9 mouse cellular contexts compared by ENCODE assay signal in genomic region chr13:45030830-45031229, GRCm38 (mm10). TPM values are rescaled to one million over a fixed set of nuclear protein-coding genes. Genes with fewer than 3 reads are reported as not detected.
DNase-seq lines count a peak whose midpoint lies in the region; ATAC-seq lines count a peak whose summit lies in the region.
"Had no signal": no experiment of that assay in that cellular context is flagged by ENCODE, and none has a peak within 500 bp of the region (broad histone marks: within the 10 kb centered on the region; RNA-seq: fewer than 3 reads in every experiment).

No protein-coding gene starts in this region.

- intact Hi-C loops in heart, postnatal 14 days (cut with DNase I) = loop anchor here (2.0 kb wide), 3 partner anchors 360 to 446 kb away; no protein-coding TSS in a partner anchor

- DNase-seq in ES-CJ7 (ENCODE audit: low read depth, low spot score) = peak; percentile 91
- DNase-seq in c-Kit-positive CD71-positive TER-119-negative erythroid progenitor cells, embryonic 14.5 days (ENCODE audit: low read depth) = peak; percentile 91
- DNase-seq in heart, postnatal 14 days = peak; percentile 93 to 94
- DNase-seq in kidney, postnatal 4 days = peak; percentile 94 to 95
- DNase-seq in lung, adult 18-20 months = peak; percentile 83 to 87
- DNase-seq in testis, postnatal 10 days (ENCODE audit: low spot score) = peak; percentile 93

- H3K4me3 ChIP-seq in forebrain, embryonic 15.5 days = no peak overlapping the region

- no peaks in the 10 kb centered on the region for H3K9me3 ChIP-seq in forebrain, embryonic 15.5 days

- H3K36me3 ChIP-seq in forebrain, embryonic 15.5 days = no peaks in the 10 kb centered on the region

- H3K4me1 ChIP-seq in forebrain, embryonic 15.5 days = peaks cover 3% of the 10 kb centered on the region; the same call in 1 of the 2 replicates

- 12% methylated on average over 12 of the region's 12 CpGs for WGBS in forebrain, embryonic 15.5 days

- ATAC-seq in forebrain, embryonic 15.5 days (replicated peaks) = peak; percentile 58; the same call in 1 of the 2 replicates
- peak; percentile 99 for ATAC-seq in neutrophil, adult 5-6 weeks (ENCODE audit: extremely low read depth, insufficient number of reproducible peaks, low FRiP score, poor library complexity, severe bottlenecking)

- H3K9ac ChIP-seq in forebrain, embryonic 15.5 days (replicated peaks) = no peak overlapping the region

- H3K27ac ChIP-seq in forebrain, embryonic 15.5 days (replicated peaks) = no peak overlapping the region

- H3K4me2 ChIP-seq in forebrain, embryonic 15.5 days (replicated peaks) = no peak overlapping the region

- no peaks in the 10 kb centered on the region for H3K27me3 ChIP-seq in forebrain, embryonic 15.5 days

RNA-seq across cellular contexts. Expression of gene Dtnbp1, which starts 28.9 kb away (rescaled TPM):
- 107 and 113 TPM in 2 replicates for polyA plus RNA-seq in forebrain, embryonic 15.5 days (2015; fragmentation: Nextera tagmentation; extraction: Ambion mirVana)
- 10 to 100 TPM; 60.5 to 70.5 TPM for total RNA-seq in heart, postnatal 14 days (2021)
- 26.4 and 28.1 TPM in 2 replicates for total RNA-seq in neutrophil, adult 5-6 weeks (2017)

RNA-seq across cellular contexts. Expression of gene Gm9817, which starts 47.7 kb away (rescaled TPM):
- polyA plus RNA-seq in forebrain, embryonic 15.5 days (2015; fragmentation: Nextera tagmentation; extraction: Ambion mirVana) = 0.18 TPM in 1 of 2 replicates, not detected in the other
- total RNA-seq in heart, postnatal 14 days (2021) = not detected
- not detected in 2 replicates for total RNA-seq in neutrophil, adult 5-6 weeks (2017)
- polyA plus RNA-seq: liver, embryonic 16.5 days had no signal
